Mouse (Mus musculus) spleen, adult 2 months (tissue): ENCODE measurements at regions not wholly inside any gene's neighbourhood (a gene's known extent, or its start where the extent isn't known, plus 50 kb on each side); places are given as distances from the start of the nearest gene placed in this dataset.

Experiments
- DNase-seq, 2 experiments: peaks; one replicate each; pipeline versions ENCODE4 v3.0.0 to v3.0.0-alpha.2; 2012 to 2021; ENCODE audit warnings: low spot score in 2 of 2, low read depth in 1 of 2
- H3K27ac ChIP-seq: fragments of 200-500 bp; 2 replicates; pipeline ENCODE4 v1.5.1; 2012; ENCODE audit warnings: low read length, inconsistent platforms; ENCODE audit not compliant: insufficient read depth
- H3K27me3 ChIP-seq: fragments of 200-500 bp; 2 replicates; pipeline ENCODE4 v1.6.1; 2012; ENCODE audit warnings: mild to moderate bottlenecking, moderate library complexity, low read length, inconsistent platforms; ENCODE audit not compliant: control insufficient read depth, insufficient read depth
- H3K36me3 ChIP-seq: fragments of 200-500 bp; 2 replicates; pipeline ENCODE4 v1.6.1; 2012; ENCODE audit warnings: mild to moderate bottlenecking, low read length, inconsistent platforms; ENCODE audit not compliant: control insufficient read depth, insufficient read depth
- H3K4me1 ChIP-seq: fragments of 200-500 bp; 2 replicates; pipeline ENCODE4 v1.6.1; 2011; ENCODE audit warnings: inconsistent platforms; ENCODE audit not compliant: control insufficient read depth, insufficient read depth, insufficient read length
- H3K4me3 ChIP-seq: fragments of 200-500 bp; 2 replicates; pipeline ENCODE4 v1.5.1; 2011; ENCODE audit warnings: mild to moderate bottlenecking, inconsistent platforms; ENCODE audit not compliant: insufficient read depth, insufficient read length; ENCODE audit errors: extremely low read depth
- CTCF ChIP-seq: fragments of 200-500 bp; IDR thresholded peaks from 2 replicates; pipeline ENCODE4 v1.5.1; 2011; ENCODE audit warnings: mild to moderate bottlenecking, inconsistent platforms; ENCODE audit not compliant: insufficient read depth, insufficient read length, insufficient replicate concordance; ENCODE audit errors: extremely low read depth
- POLR2A ChIP-seq: fragments of 200-500 bp; IDR thresholded peaks from 2 replicates; pipeline ENCODE4 v1.6.1; 2011; ENCODE audit warnings: low read depth, low read length, inconsistent platforms
- WGBS: fragments of 180-500 bp; shearing (Covaris S2); methylation state at CpG from one replicate; pipeline ENCODE4 v1.1.7; 2018; 5-methylcytosine and 5-hydroxymethylcytosine counted together

- no peak for DNase-seq
Observed at GRCm38 (mm10) chr2:173365441-173366166, 89.3 kb upstream of the Pmepa1 start.

GRCm38 (mm10) chr2:173366734-173367133 is 90.4 kb upstream of the Pmepa1 start:
- Histone ChIP-seq H3K4me3 (no peak overlapping the region), H3K27me3 (no peaks in the 10 kb centered on the region), H3K36me3 (no peaks in the 10 kb centered on the region), H3K4me1 (no peaks in the 10 kb centered on the region), H3K27ac (no peak overlapping the region)
- no peak for DNase-seq
- no peak for TF ChIP-seq POLR2A
- TF ChIP-seq CTCF, result no peak
- 62% methylated on average over 11 of the region's 11 CpGs for WGBS

More at GRCm38 (mm10) chr2:173365441-173366166, 89.3 kb upstream of the Pmepa1 start:
- H3K36me3 ChIP-seq, result no peaks in the 10 kb centered on the region
- no peak overlapping the region for H3K4me3 ChIP-seq
- no peaks in the 10 kb centered on the region for H3K27me3 ChIP-seq
- WGBS, result 44% methylated on average over 24 of the region's 24 CpGs
- TF ChIP-seq POLR2A (no peak), CTCF (no peak)
- no peak overlapping the region for H3K27ac ChIP-seq
- no peaks in the 10 kb centered on the region for H3K4me1 ChIP-seq

GRCm38 (mm10) chr2:173368899-173369298 is 92.6 kb upstream of the Pmepa1 start:
- Histone ChIP-seq H3K36me3 (no peaks in the 10 kb centered on the region), H3K27ac (no peak overlapping the region), H3K4me1 (no peaks in the 10 kb centered on the region), H3K4me3 (no peak overlapping the region), H3K27me3 (no peaks in the 10 kb centered on the region)
- no peak for TF ChIP-seq POLR2A
- no peak for TF ChIP-seq CTCF
- DNase-seq, result no peak
- 82% methylated on average over 7 of the region's 7 CpGs for WGBS

- no peak overlapping the region for H3K27ac ChIP-seq
- no peak overlapping the region for H3K4me3 ChIP-seq
- H3K27me3 ChIP-seq, result no peaks in the 10 kb centered on the region
- 86% methylated on average over 6 of the region's 6 CpGs for WGBS
- H3K4me1 ChIP-seq, result peaks cover 19% of the 10 kb centered on the region; the same call in 1 of the 2 replicates
- DNase-seq, result no peak
- no peaks in the 10 kb centered on the region for H3K36me3 ChIP-seq
- no peak for TF ChIP-seq CTCF
- no peak for TF ChIP-seq POLR2A
Observed at GRCm38 (mm10) chr2:173376926-173377325, 100.6 kb upstream of the Pmepa1 start.

- H3K36me3 ChIP-seq, result no peaks in the 10 kb centered on the region
- no peak for TF ChIP-seq POLR2A
- TF ChIP-seq CTCF, result no peak
- no peaks in the 10 kb centered on the region for H3K27me3 ChIP-seq
- no peak for DNase-seq
- no peak overlapping the region for H3K27ac ChIP-seq
- no peak overlapping the region for H3K4me3 ChIP-seq
- H3K4me1 ChIP-seq, result peaks cover 19% of the 10 kb centered on the region; the same call in 1 of the 2 replicates
- 21% methylated on average over 10 of the region's 12 CpGs for WGBS
Observed at GRCm38 (mm10) chr2:173377497-173378257, 101.3 kb upstream of the Pmepa1 start.

GRCm38 (mm10) chr2:173379736-173380135 is 103.4 kb upstream of the Pmepa1 start:
- no peak for DNase-seq
- no peaks in the 10 kb centered on the region for H3K36me3 ChIP-seq
- H3K4me3 ChIP-seq, result no peak overlapping the region
- 93% methylated on average over 1 of the region's 1 CpGs for WGBS
- no peaks in the 10 kb centered on the region for H3K27me3 ChIP-seq
- H3K4me1 ChIP-seq, result peaks cover 24% of the 10 kb centered on the region; the same call in 1 of the 2 replicates
- TF ChIP-seq POLR2A, result no peak
- no peak for TF ChIP-seq CTCF
- no peak overlapping the region; the same call in 1 of the 2 replicates for H3K27ac ChIP-seq
